20 mouse cellular contexts compared by ENCODE assay signal in the genomic region with DNA sequence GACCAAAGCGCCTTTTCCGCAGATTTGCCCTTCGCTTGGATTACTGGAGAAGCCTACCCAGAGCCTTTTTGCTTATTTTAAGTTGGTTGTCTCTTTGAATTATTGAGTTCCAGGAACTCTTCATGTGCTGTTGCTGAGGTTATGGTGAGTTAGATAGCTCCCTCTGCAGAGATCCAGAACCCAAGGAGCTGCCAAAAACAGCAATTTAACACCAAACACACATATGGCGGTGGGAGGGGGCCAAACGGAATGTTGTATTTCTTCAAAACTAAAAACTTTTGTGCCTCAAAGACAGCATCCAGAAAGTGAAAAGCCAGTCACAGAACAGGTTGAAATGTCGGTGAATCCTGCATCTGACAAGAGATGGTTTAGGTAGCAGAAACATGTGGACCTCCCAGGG.
"Had no signal": no experiment of that assay in that cellular context is flagged by ENCODE, and none has a peak within 500 bp of the region (broad histone marks: within the 10 kb centered on the region; RNA-seq: fewer than 3 reads in every experiment).

No protein-coding gene starts in this region.

- H3K27ac ChIP-seq: layer of hippocampus, adult 2 months; limb, embryonic 10.5 days; limb, embryonic 13.5 days; liver, embryonic 12.5 days; liver, embryonic 15.5 days; lung, embryonic 15.5 days; midbrain, embryonic 12.5 days; stomach, embryonic 15.5 days had no signal

- H3K4me1 ChIP-seq: liver, embryonic 12.5 days; liver, embryonic 15.5 days; megakaryocyte, embryonic 14.5 days; stomach, embryonic 15.5 days had no signal

- DNase-seq: kidney, adult 18-20 months; kidney, adult 9 months; kidney, postnatal 14 days; kidney, postnatal 4 days; layer of hippocampus, adult 9-11 months; liver; lung, adult 18-20 months; lung, postnatal 10 days; lung, postnatal 36 days; thymus, postnatal 25 days had no signal

- ATAC-seq: intestine, embryonic 16.5 days; liver, embryonic 12.5 days had no signal

- H3K9me3 ChIP-seq: limb, embryonic 10.5 days; limb, embryonic 13.5 days; liver, embryonic 12.5 days; liver, embryonic 15.5 days; lung, embryonic 15.5 days; megakaryocyte, embryonic 14.5 days; midbrain, embryonic 12.5 days; stomach, embryonic 15.5 days had no signal

- H3K4me2 ChIP-seq: limb, embryonic 13.5 days; liver, embryonic 12.5 days; liver, embryonic 15.5 days; lung, embryonic 15.5 days; midbrain, embryonic 12.5 days; stomach, embryonic 15.5 days had no signal

- H3K9ac ChIP-seq: limb, embryonic 13.5 days; liver, embryonic 12.5 days; liver, embryonic 15.5 days; lung, embryonic 15.5 days; midbrain, embryonic 12.5 days; stomach, embryonic 15.5 days had no signal

- H3K36me3 ChIP-seq: limb, embryonic 10.5 days; limb, embryonic 13.5 days; liver, embryonic 12.5 days; liver, embryonic 15.5 days; stomach, embryonic 15.5 days had no signal

- H3K4me3 ChIP-seq: layer of hippocampus, adult 2 months; limb, embryonic 10.5 days; limb, embryonic 13.5 days; liver, embryonic 12.5 days; liver, embryonic 15.5 days; lung, embryonic 15.5 days; megakaryocyte, embryonic 14.5 days; midbrain, embryonic 12.5 days; stomach, embryonic 15.5 days had no signal

- H3K27me3 ChIP-seq: liver, embryonic 12.5 days; liver, embryonic 15.5 days; lung, embryonic 15.5 days; stomach, embryonic 15.5 days had no signal
